Mouse (Mus musculus) CH12.LX (cell line): ENCODE results near the gene Kcnn3.

Source experiments
- CTCF ChIP-seq, 2 experiments: IDR thresholded peaks in 1 of 2; conservative IDR thresholded peaks in 1 of 2; 2 replicates each; pipeline ENCODE4 v1.5.1; 2011 to 2012; ENCODE audit warnings: low read depth in 2 of 2, low read length in 2 of 2, improper control_type of control experiment in 1 of 2, inconsistent platforms in 1 of 2, mild to moderate bottlenecking in 1 of 2, moderate library complexity in 1 of 2
- MAZ ChIP-seq: IDR thresholded peaks from 2 replicates; pipeline ENCODE4 v1.6.1; 2012; ENCODE audit warnings: low read depth, mild to moderate bottlenecking, inconsistent platforms, low read length, improper control_type of control experiment, moderate library complexity
- NELFE ChIP-seq: IDR thresholded peaks from 2 replicates; pipeline ENCODE4 v1.6.1; 2011; ENCODE audit warnings: low read depth, low read length, improper control_type of control experiment
- POLR2A ChIP-seq: IDR thresholded peaks from 2 replicates; pipeline ENCODE4 v1.6.1; 2011; ENCODE audit warnings: low read depth, mild to moderate bottlenecking, improper control_type of control experiment, low read length
- ZC3H11A ChIP-seq: IDR thresholded peaks from 2 replicates; pipeline ENCODE4 v1.6.1; 2012; ENCODE audit warnings: low read depth, mild to moderate bottlenecking, inconsistent platforms, low read length, improper control_type of control experiment

GRCm38 (mm10) chr3:89607327-89607726 is 87.4 kb downstream of the Kcnn3 start:
- TF ChIP-seq ZC3H11A (no peak), MAZ (no peak), POLR2A (no peak), NELFE (no peak), CTCF (conservative IDR thresholded peaks at IDR 0.05 in 1 of 2, IDR thresholded peaks at IDR 0.05 in 1 of 2; ENCODE audit: low read depth in 2 of 2, low read length in 2 of 2) (no peak)
